14 mouse cellular contexts compared by ENCODE assay signal in genomic region chr2:135652451-135652850, GRCm38 (mm10).
DNase-seq lines count a peak whose midpoint lies in the region; ATAC-seq lines count a peak whose summit lies in the region.
"Had no signal": no experiment of that assay in that cellular context is flagged by ENCODE, and none has a peak within 500 bp of the region (broad histone marks: within the 10 kb centered on the region; RNA-seq: fewer than 3 reads in every experiment).

No protein-coding gene starts in this region.

- peak; percentile 48 for DNase-seq in cerebellum, adult 9-10 months
- no peak for DNase-seq in cerebellum, adult 8-10 months
- DNase-seq in cerebellum, postnatal 10 days: peak; percentile 37 to 57
- DNase-seq in ZHBTc4 (ENCODE audit: low read depth, low spot score): peak; percentile 47
- peak; percentile 51 for DNase-seq in brain, adult 2 months (ENCODE audit: low read depth, low spot score)
- DNase-seq in adrenal gland, adult (ENCODE audit: inconsistent age in 2 of 2, low spot score in 1 of 2): no peak
- DNase-seq: adrenal gland, adult 2 months; adrenal gland, postnatal 10 days; adrenal gland, postnatal 25 days; cerebellum, adult 11 months; gastrocnemius, adult 2 months had no signal

- ATAC-seq in cerebellum, adult (ENCODE audit: insufficient number of reproducible peaks, low FRiP score, low TSS enrichment): no peak
- ATAC-seq: forebrain, embryonic 13.5 days; forebrain, embryonic 16.5 days had no signal

Comparison
In these comparisons a context has a peak if more than half of its experiments do, and no peak if none do; other contexts are left out.
1. DNase-seq: peak in cerebellum, adult 9-10 months (single experiment), cerebellum, postnatal 10 days (2 of 2), ZHBTc4 (single experiment) and brain, adult 2 months (single experiment); none in cerebellum, adult 8-10 months (single experiment) and adrenal gland, adult (0 of 2).